Mouse (Mus musculus): ENCODE data around the gene Ndufv1.

DNA sequence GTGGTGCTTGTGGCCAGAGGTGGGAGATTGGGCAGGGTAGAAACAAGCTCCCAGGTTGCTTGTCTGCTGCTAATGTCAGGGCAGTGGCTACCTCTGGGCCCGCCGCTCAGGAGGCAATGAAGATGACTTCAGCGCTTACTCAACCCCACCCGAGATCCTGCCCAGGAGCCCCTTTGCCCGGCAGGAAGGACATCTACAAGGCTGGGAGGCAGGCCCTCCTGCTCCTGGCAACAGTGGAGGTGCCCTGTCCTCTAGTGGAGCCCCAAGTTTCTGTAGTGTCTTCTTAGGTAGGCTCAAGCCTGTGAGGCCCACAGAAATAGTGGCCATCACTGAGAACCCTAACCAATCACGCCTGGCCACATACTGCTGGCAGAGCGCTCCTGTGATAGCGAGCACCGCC, 7.5 kb downstream of the Ndufv1 start:
- TF ChIP-seq CTCF (IDR thresholded peaks at IDR 0.05; ENCODE audit: low read depth), result no peak
- no peak for TF ChIP-seq EP300 (optimal IDR thresholded peaks at IDR 0.05)
